Comparison of ENCODE assay signal across 8 mouse cellular contexts in genomic region chr6:87809651-87810161, GRCm38 (mm10). TPM values are rescaled to one million over a fixed set of nuclear protein-coding genes. Genes with fewer than 3 reads are reported as not detected.
A peak's percentile ranks its signal among the peaks of the same experiment; 100 is the strongest.
DNase-seq lines count a peak whose midpoint lies in the region; ATAC-seq and TF ChIP-seq lines count a peak whose summit lies in the region.

No protein-coding gene starts in this region.

- no peaks in the 10 kb centered on the region for H3K27me3 ChIP-seq in heart, embryonic 14.5 days (ENCODE audit: control insufficient read depth, insufficient read depth, low read length)
- no peaks in the 10 kb centered on the region for H3K27me3 ChIP-seq in liver, adult 2 months (ENCODE audit: control insufficient read depth, insufficient read depth, low read length)

- DNase-seq in heart, postnatal 36 days: no peak
- DNase-seq in A20 (ENCODE audit: low read depth, low spot score): peak; percentile 43
- DNase-seq in cerebellum, postnatal 25 days: peak; percentile 53 to 55
- DNase-seq in liver, adult 2 months (ENCODE audit: extremely low read depth, low read depth, low spot score): peak; percentile 97
- no peak for DNase-seq in thymus, postnatal 10 days (ENCODE audit: low spot score in 2 of 2)
- no peak for DNase-seq in gastrocnemius, postnatal 36 days
- DNase-seq in right cerebral cortex, postnatal 14 days: no peak

- peaks cover 4% of the 10 kb centered on the region; the same call in 1 of the 2 replicates for H3K36me3 ChIP-seq in heart, embryonic 14.5 days (ENCODE audit: control insufficient read depth, insufficient read depth, low read length)
- peaks cover 2% of the 10 kb centered on the region; the same call in 1 of the 2 replicates for H3K36me3 ChIP-seq in liver, adult 2 months (ENCODE audit: control insufficient read depth, insufficient read depth, low read length)

- H3K9me3 ChIP-seq in heart, embryonic 14.5 days (ENCODE audit: control insufficient read depth, low read length): no peaks in the 10 kb centered on the region

- TF ChIP-seq CTCF in liver, adult 2 months (IDR thresholded peaks at IDR 0.05; ENCODE audit: low read depth, low read length): 0 out of 2 replicates have a peak, but pooled peaks have one; percentile 4

- peaks cover 23% of the 10 kb centered on the region; the same call in 1 of the 2 replicates for H3K79me2 ChIP-seq in liver, adult 2 months (ENCODE audit: control insufficient read depth, insufficient read depth, low read length)

- no peak overlapping the region for H3K27ac ChIP-seq in heart, embryonic 14.5 days (replicated peaks in 1 of 2; ENCODE audit: control insufficient read depth in 1 of 2, insufficient read depth in 1 of 2, low read depth in 2 of 2, low read length in 2 of 2)
- peak overlapping the region; percentile 97 for H3K27ac ChIP-seq in liver, adult 2 months (replicated peaks; ENCODE audit: insufficient read depth, low read depth, low read length)

- TF ChIP-seq POLR2A in liver, adult 2 months (IDR thresholded peaks at IDR 0.05; ENCODE audit: extremely low read depth, insufficient read depth, low read length): peak; percentile 61; the same call in 1 of the 2 replicates

- ATAC-seq in heart, embryonic 14.5 days (ENCODE audit: insufficient number of reproducible peaks, insufficient read depth, low FRiP score, low read depth): no peak

- WGBS in heart, embryonic 14.5 days: 91% methylated on average over 6 of the region's 6 CpGs
- 13% methylated on average over 6 of the region's 6 CpGs for WGBS in liver, adult 2 months

- H3K4me2 ChIP-seq in heart, embryonic 14.5 days (ENCODE audit: low read length): peak overlapping the region; percentile 85

- H3K9ac ChIP-seq in heart, embryonic 14.5 days (ENCODE audit: low read length): no peak overlapping the region
- H3K9ac ChIP-seq in liver, adult 2 months (ENCODE audit: low read depth, low read length): peak overlapping the region; percentile 80

- intact Hi-C loops in heart, postnatal 36 days (cut with DNase I): loop anchor here (2.0 to 5.0 kb wide), 2 partner anchors 41 to 137 kb away; partner anchors contain the start of genes Aplf and Cnbp
- intact Hi-C loops in gastrocnemius, postnatal 36 days (cut with DNase I): no loop called here

- peaks cover 2 to 14% of the 10 kb centered on the region in 2 experiments; a peak in 3 of 4 replicates for H3K4me1 ChIP-seq in heart, embryonic 14.5 days (ENCODE audit: control insufficient read depth in 2 of 2, insufficient read depth in 2 of 2, low read length in 2 of 2)
- H3K4me1 ChIP-seq in liver, adult 2 months (ENCODE audit: control insufficient read depth, insufficient read depth, low read length): peaks cover 25% of the 10 kb centered on the region

- peak overlapping the region in 1 of 2 experiments; percentile 78; a peak in 1 of 4 replicates for H3K4me3 ChIP-seq in heart, embryonic 14.5 days (ENCODE audit: control insufficient read depth in 1 of 2, insufficient read depth in 1 of 2, low read depth in 1 of 2, low read length in 2 of 2)
- peak overlapping the region; percentile 85 for H3K4me3 ChIP-seq in liver, adult 2 months (ENCODE audit: insufficient read depth, low read depth, low read length)

RNA-seq across cellular contexts. Expression of gene Rab43, which starts 2.3 kb away (rescaled TPM):
- polyA plus RNA-seq in heart, embryonic 14.5 days (2014; fragmentation: Nextera tagmentation; extraction: Ambion mirVana): 8.0 and 8.4 TPM in 2 replicates
- 10 to 100 TPM; 10.7 to 11.1 TPM for total RNA-seq in heart, postnatal 36 days (2021)
- 63.0 and 71.9 TPM in 2 replicates for total RNA-seq in liver, adult 2 months (2014; rRNA removed)
- polyA plus RNA-seq in liver, adult 2 months (2012; rRNA removed): 106 and 139 TPM in 2 replicates
- 1 to 10 TPM; 5.1 to 5.2 TPM for total RNA-seq in gastrocnemius, postnatal 36 days (2021)

RNA-seq across cellular contexts. Expression of gene Gm45140, which starts 25.9 kb away (rescaled TPM):
- polyA plus RNA-seq in heart, embryonic 14.5 days (2014; fragmentation: Nextera tagmentation; extraction: Ambion mirVana): 1.4 and 1.6 TPM in 2 replicates
- total RNA-seq in heart, postnatal 36 days (2021): 1 to 10 TPM in 1 of 2 experiments, under 1 TPM in 1; 0.79 to 2.0 TPM
- 1.0 and 1.1 TPM in 2 replicates for total RNA-seq in liver, adult 2 months (2014; rRNA removed)
- 0.51 and 0.98 TPM in 2 replicates for polyA plus RNA-seq in liver, adult 2 months (2012; rRNA removed)
- 1 to 10 TPM in 1 of 2 experiments, not detected in 1; 2.0 TPM for total RNA-seq in gastrocnemius, postnatal 36 days (2021)

RNA-seq across cellular contexts. Expression of gene Isy1, which starts 28.9 kb away (rescaled TPM):
- 16.5 and 20.0 TPM in 2 replicates for polyA plus RNA-seq in heart, embryonic 14.5 days (2014; fragmentation: Nextera tagmentation; extraction: Ambion mirVana)
- total RNA-seq in heart, postnatal 36 days (2021): 10 to 100 TPM; 18.7 to 18.9 TPM
- 18.6 and 22.8 TPM in 2 replicates for total RNA-seq in liver, adult 2 months (2014; rRNA removed)
- 5.6 and 6.8 TPM in 2 replicates for polyA plus RNA-seq in liver, adult 2 months (2012; rRNA removed)
- 10 to 100 TPM; 13.9 to 19.1 TPM for total RNA-seq in gastrocnemius, postnatal 36 days (2021)

RNA-seq across cellular contexts. Expression of gene Gp9, which starts 31.8 kb away (rescaled TPM):
- polyA plus RNA-seq in heart, embryonic 14.5 days (2014; fragmentation: Nextera tagmentation; extraction: Ambion mirVana): 3.4 TPM in 2 replicates
- 1 to 10 TPM in 1 of 2 experiments, under 1 TPM in 1; 0.94 to 1.1 TPM for total RNA-seq in heart, postnatal 36 days (2021)
- total RNA-seq in liver, adult 2 months (2014; rRNA removed): 0.34 and 0.74 TPM in 2 replicates
- polyA plus RNA-seq in liver, adult 2 months (2012; rRNA removed): 0.25 TPM in 1 of 2 replicates, not detected in the other
- total RNA-seq in gastrocnemius, postnatal 36 days (2021): not detected

RNA-seq across cellular contexts. Expression of gene Cnbp, which starts 41.2 kb away (rescaled TPM):
- 742 and 747 TPM in 2 replicates for polyA plus RNA-seq in heart, embryonic 14.5 days (2014; fragmentation: Nextera tagmentation; extraction: Ambion mirVana)
- 100 to 1,000 TPM; 303 to 349 TPM for total RNA-seq in heart, postnatal 36 days (2021)
- total RNA-seq in liver, adult 2 months (2014; rRNA removed): 271 and 286 TPM in 2 replicates
- polyA plus RNA-seq in liver, adult 2 months (2012; rRNA removed): 165 and 177 TPM in 2 replicates
- total RNA-seq in gastrocnemius, postnatal 36 days (2021): 100 to 1,000 TPM; 448 to 458 TPM

Comparison
In these comparisons a context has a peak if more than half of its experiments do, and no peak if none do; other contexts are left out.
1. DNase-seq: peak in A20 (single experiment), cerebellum, postnatal 25 days (2 of 2) and liver, adult 2 months (single experiment); none in heart, postnatal 36 days (0 of 2), thymus, postnatal 10 days (0 of 2), gastrocnemius, postnatal 36 days (0 of 2) and right cerebral cortex, postnatal 14 days (single experiment).